Mouse (Mus musculus): ENCODE results near the gene Sprr1a. TPM values are rescaled to one million over a fixed set of nuclear protein-coding genes. Genes with fewer than 3 reads are reported as not detected.

The Sprr1a gene
- not detected for polyA plus RNA-seq (2014; fragmentation: Illumina TruSeq; extraction: RNeasy Lipid Tissue Mini Kit (QIAGEN cat#74804); ENCODE audit: low read depth, low replicate concordance)

DNA sequence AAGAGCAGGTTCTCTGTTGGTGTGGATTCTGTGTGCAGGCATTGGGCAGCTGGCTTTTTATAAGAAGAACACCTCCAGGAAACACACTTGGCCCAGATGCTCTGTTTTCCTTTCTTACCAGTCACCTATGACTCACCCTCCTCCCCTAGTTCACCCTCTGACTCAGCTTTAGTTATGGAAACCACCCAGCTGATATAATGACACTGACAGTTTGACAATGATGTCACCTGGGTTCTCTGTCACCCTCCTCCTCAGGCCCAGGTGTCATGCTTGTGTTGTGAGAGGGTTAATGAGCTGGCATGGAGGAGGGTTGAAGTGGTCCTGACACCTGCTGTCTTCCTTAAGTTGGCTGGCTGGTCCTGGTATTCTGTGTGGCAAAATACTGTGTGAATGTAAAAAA is at the start of gene Sprr1a:
Gene Sprr1a (minus strand): TSS at position 33 of the 400 bp plus-strand sequence.

DNA sequence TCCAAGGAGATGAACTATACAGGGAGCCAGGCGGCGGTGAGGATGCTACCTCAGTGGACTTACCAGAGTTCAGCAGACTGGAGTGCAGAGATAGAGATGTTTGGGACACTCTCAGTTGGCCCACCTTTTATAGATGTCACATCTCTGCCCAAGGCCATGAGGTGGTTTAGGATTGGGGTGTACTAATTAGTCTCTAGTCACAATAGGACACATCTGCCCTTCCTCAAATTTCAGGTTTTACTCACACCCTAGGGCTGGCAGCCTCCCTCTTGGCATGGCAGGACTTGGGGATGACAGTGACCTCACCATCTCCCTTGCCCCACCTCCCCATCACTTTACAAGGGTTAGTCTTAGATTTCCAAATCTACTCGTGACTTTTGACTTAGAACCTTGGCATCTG is 48.7 kb upstream of the Sprr1a start, which contains the start of gene 2310046K23Rik:
Gene 2310046K23Rik (minus strand): TSS at position 101 of the 400 bp plus-strand sequence.

DNA sequence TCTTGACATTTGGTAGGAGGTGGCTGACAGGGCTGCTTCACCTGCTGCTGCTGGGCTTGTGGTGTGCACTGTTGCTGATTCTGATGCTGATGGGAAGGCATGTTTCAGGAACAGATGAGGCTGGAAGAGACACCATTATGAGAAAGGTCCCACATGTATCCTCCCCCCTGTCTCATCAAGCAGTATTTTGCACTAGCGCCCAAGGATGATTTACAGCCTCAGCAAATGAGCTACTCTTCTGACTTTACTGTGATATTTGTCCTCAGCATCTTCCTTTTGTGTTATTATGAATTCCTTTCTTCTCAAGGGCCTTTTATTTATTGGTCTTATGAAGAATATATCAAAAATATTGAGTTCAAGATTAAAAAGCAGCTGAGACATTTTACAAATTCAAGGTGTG is 14.7 kb upstream of the Sprr1a start, which contains the start of gene Sprr4:
Gene Sprr4 (minus strand): TSS at position 101 of the 400 bp plus-strand sequence.

GRCm38 (mm10) chr3:92458620-92459019 is 27.1 kb downstream of the Sprr1a start, which contains the start of gene Sprr3:
Sprr3 (minus strand) TSS chr3:92458720.

DNA sequence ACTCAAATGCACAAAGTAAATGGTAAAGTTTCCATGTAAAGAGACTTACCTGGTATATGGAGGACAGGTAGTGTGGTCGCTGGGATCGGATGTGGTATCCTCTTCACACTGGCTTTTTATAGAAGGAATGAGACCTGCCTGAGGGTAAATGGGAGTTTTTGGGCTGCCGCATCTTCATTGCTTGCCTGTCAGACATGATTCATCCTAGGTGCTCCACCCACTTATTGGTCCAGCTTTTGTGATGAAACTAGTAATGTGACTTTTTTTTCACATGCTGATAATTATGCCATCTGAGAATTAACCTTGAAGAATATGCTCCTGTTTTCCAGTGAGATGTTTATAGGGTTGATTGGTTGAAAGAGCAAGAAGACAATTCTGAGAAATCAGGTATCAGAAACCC is 47.0 kb downstream of the Sprr1a start, which contains the start of gene Sprr1b:
Gene Sprr1b (minus strand): TSS at position 101 of the 400 bp plus-strand sequence.

Other genes starting within 250 kb of the Sprr1a start
- gene Sprr2a3, start 200.5 kb downstream of the Sprr1a start, polyA plus RNA-seq (2014; fragmentation: Illumina TruSeq; extraction: RNeasy Lipid Tissue Mini Kit (QIAGEN cat#74804); ENCODE audit: low read depth, low replicate concordance), result not detected
- not detected for gene Sprr2b, start 169.3 kb downstream of the Sprr1a start, polyA plus RNA-seq (2014; fragmentation: Illumina TruSeq; extraction: RNeasy Lipid Tissue Mini Kit (QIAGEN cat#74804); ENCODE audit: low read depth, low replicate concordance)
- not detected for gene Sprr2d, start 146.8 kb downstream of the Sprr1a start, polyA plus RNA-seq (2014; fragmentation: Illumina TruSeq; extraction: RNeasy Lipid Tissue Mini Kit (QIAGEN cat#74804); ENCODE audit: low read depth, low replicate concordance)
- gene Sprr2e, start 133.8 kb downstream of the Sprr1a start, polyA plus RNA-seq (2014; fragmentation: Illumina TruSeq; extraction: RNeasy Lipid Tissue Mini Kit (QIAGEN cat#74804); ENCODE audit: low read depth, low replicate concordance), result not detected
- gene Sprr2f, start 120.7 kb downstream of the Sprr1a start, polyA plus RNA-seq (2014; fragmentation: Illumina TruSeq; extraction: RNeasy Lipid Tissue Mini Kit (QIAGEN cat#74804); ENCODE audit: low read depth, low replicate concordance), result not detected
- gene Sprr2h, start 100.2 kb downstream of the Sprr1a start, polyA plus RNA-seq (2014; fragmentation: Illumina TruSeq; extraction: RNeasy Lipid Tissue Mini Kit (QIAGEN cat#74804); ENCODE audit: low read depth, low replicate concordance), result not detected
- not detected for gene Sprr2i, start 77.9 kb downstream of the Sprr1a start, polyA plus RNA-seq (2014; fragmentation: Illumina TruSeq; extraction: RNeasy Lipid Tissue Mini Kit (QIAGEN cat#74804); ENCODE audit: low read depth, low replicate concordance)
- gene Sprr2j-ps, start 67.8 kb downstream of the Sprr1a start, polyA plus RNA-seq (2014; fragmentation: Illumina TruSeq; extraction: RNeasy Lipid Tissue Mini Kit (QIAGEN cat#74804); ENCODE audit: low read depth, low replicate concordance), result not detected
- 5.4 TPM for gene Gm9774, start 56.5 kb downstream of the Sprr1a start, polyA plus RNA-seq (2014; fragmentation: Illumina TruSeq; extraction: RNeasy Lipid Tissue Mini Kit (QIAGEN cat#74804); ENCODE audit: low read depth, low replicate concordance)
- gene Sprr2k, start 53.3 kb downstream of the Sprr1a start, polyA plus RNA-seq (2014; fragmentation: Illumina TruSeq; extraction: RNeasy Lipid Tissue Mini Kit (QIAGEN cat#74804); ENCODE audit: low read depth, low replicate concordance), result not detected
- not detected for gene Sprr1b, start 47.1 kb downstream of the Sprr1a start, polyA plus RNA-seq (2014; fragmentation: Illumina TruSeq; extraction: RNeasy Lipid Tissue Mini Kit (QIAGEN cat#74804); ENCODE audit: low read depth, low replicate concordance)
- not detected for gene Sprr3, start 27.2 kb downstream of the Sprr1a start, polyA plus RNA-seq (2014; fragmentation: Illumina TruSeq; extraction: RNeasy Lipid Tissue Mini Kit (QIAGEN cat#74804); ENCODE audit: low read depth, low replicate concordance)
- gene Sprr4, start 14.6 kb upstream of the Sprr1a start, polyA plus RNA-seq (2014; fragmentation: Illumina TruSeq; extraction: RNeasy Lipid Tissue Mini Kit (QIAGEN cat#74804); ENCODE audit: low read depth, low replicate concordance), result not detected
- not detected for gene 2310046K23Rik, start 48.6 kb upstream of the Sprr1a start, polyA plus RNA-seq (2014; fragmentation: Illumina TruSeq; extraction: RNeasy Lipid Tissue Mini Kit (QIAGEN cat#74804); ENCODE audit: low read depth, low replicate concordance)
- 0.21 TPM for gene Ivl, start 87.8 kb upstream of the Sprr1a start, polyA plus RNA-seq (2014; fragmentation: Illumina TruSeq; extraction: RNeasy Lipid Tissue Mini Kit (QIAGEN cat#74804); ENCODE audit: low read depth, low replicate concordance)
- 4,960 TPM for gene Smcp, start 103.1 kb upstream of the Sprr1a start, polyA plus RNA-seq (2014; fragmentation: Illumina TruSeq; extraction: RNeasy Lipid Tissue Mini Kit (QIAGEN cat#74804); ENCODE audit: low read depth, low replicate concordance)
- 0.48 TPM for gene 2210017I01Rik, start 121.6 kb upstream of the Sprr1a start, polyA plus RNA-seq (2014; fragmentation: Illumina TruSeq; extraction: RNeasy Lipid Tissue Mini Kit (QIAGEN cat#74804); ENCODE audit: low read depth, low replicate concordance)
- 2.4 TPM for gene Lce6a, start 135.8 kb upstream of the Sprr1a start, polyA plus RNA-seq (2014; fragmentation: Illumina TruSeq; extraction: RNeasy Lipid Tissue Mini Kit (QIAGEN cat#74804); ENCODE audit: low read depth, low replicate concordance)
- not detected for gene Lce1a1, start 162.4 kb upstream of the Sprr1a start, polyA plus RNA-seq (2014; fragmentation: Illumina TruSeq; extraction: RNeasy Lipid Tissue Mini Kit (QIAGEN cat#74804); ENCODE audit: low read depth, low replicate concordance)
- gene Lce1b, start 171.0 kb upstream of the Sprr1a start, polyA plus RNA-seq (2014; fragmentation: Illumina TruSeq; extraction: RNeasy Lipid Tissue Mini Kit (QIAGEN cat#74804); ENCODE audit: low read depth, low replicate concordance), result not detected
- not detected for gene Lce1a2, start 184.4 kb upstream of the Sprr1a start, polyA plus RNA-seq (2014; fragmentation: Illumina TruSeq; extraction: RNeasy Lipid Tissue Mini Kit (QIAGEN cat#74804); ENCODE audit: low read depth, low replicate concordance)
- not detected for gene Lce1c, start 193.4 kb upstream of the Sprr1a start, polyA plus RNA-seq (2014; fragmentation: Illumina TruSeq; extraction: RNeasy Lipid Tissue Mini Kit (QIAGEN cat#74804); ENCODE audit: low read depth, low replicate concordance)
- not detected for gene Lce1d, start 201.3 kb upstream of the Sprr1a start, polyA plus RNA-seq (2014; fragmentation: Illumina TruSeq; extraction: RNeasy Lipid Tissue Mini Kit (QIAGEN cat#74804); ENCODE audit: low read depth, low replicate concordance)
- gene Lce1e, start 223.2 kb upstream of the Sprr1a start, polyA plus RNA-seq (2014; fragmentation: Illumina TruSeq; extraction: RNeasy Lipid Tissue Mini Kit (QIAGEN cat#74804); ENCODE audit: low read depth, low replicate concordance), result not detected
- not detected for gene Lce1f, start 234.5 kb upstream of the Sprr1a start, polyA plus RNA-seq (2014; fragmentation: Illumina TruSeq; extraction: RNeasy Lipid Tissue Mini Kit (QIAGEN cat#74804); ENCODE audit: low read depth, low replicate concordance)

Measured in testis, adult 10 weeks (tissue).